Mouse (Mus musculus) MEL (cell line): ENCODE results near the gene Gcnt3. TPM values are rescaled to one million over a fixed set of nuclear protein-coding genes. Genes with fewer than 3 reads are reported as not detected.

Experiments
- DNase-seq: peaks from one replicate; pipeline ENCODE4 v3.0.0; 2011; ENCODE audit warnings: low read depth, low spot score
- H3K27ac ChIP-seq: 2 replicates; pipeline ENCODE4 v1.5.1; 2012; ENCODE audit warnings: low read depth, mild to moderate bottlenecking, control low read depth, low read length, moderate library complexity; ENCODE audit not compliant: control insufficient read depth
- H3K27me3 ChIP-seq, 2 experiments: fragments of 150-350 bp in 1 of 2; sonication (generic) in 1 of 2; 2 replicates each; pipeline ENCODE4 v1.6.1; 2012; ENCODE audit warnings: low read length in 2 of 2, mild to moderate bottlenecking in 2 of 2, improper control_type of control experiment in 1 of 2, moderate library complexity in 1 of 2; ENCODE audit not compliant: insufficient read depth in 2 of 2, control insufficient read depth in 1 of 2
- H3K36me3 ChIP-seq, 2 experiments: 2 replicates each; pipeline ENCODE4 v1.6.1; 2012 to 2014; ENCODE audit warnings: low read length in 2 of 2, improper control_type of control experiment in 1 of 2, inconsistent platforms in 1 of 2, mild to moderate bottlenecking in 1 of 2; ENCODE audit not compliant: insufficient read depth in 2 of 2, control insufficient read depth in 1 of 2
- H3K4me1 ChIP-seq, 2 experiments: fragments of 150-350 bp in 1 of 2; sonication (generic) in 1 of 2; 2 replicates each; pipeline ENCODE4 v1.6.1; 2012; ENCODE audit warnings: low read length in 2 of 2, improper control_type of control experiment in 1 of 2, mild to moderate bottlenecking in 1 of 2; ENCODE audit not compliant: insufficient read depth in 2 of 2, control insufficient read depth in 1 of 2
- H3K4me3 ChIP-seq, 2 experiments: fragments of 150-350 bp in 1 of 2; sonication (generic) in 1 of 2; 2 replicates each; pipeline ENCODE4 v1.5.1; 2012; ENCODE audit warnings: low read depth in 2 of 2, low read length in 2 of 2, mild to moderate bottlenecking in 2 of 2, moderate library complexity in 2 of 2, control low read depth in 1 of 2, improper control_type of control experiment in 1 of 2; ENCODE audit not compliant: control insufficient read depth in 1 of 2, insufficient read depth in 1 of 2
- H3K79me2 ChIP-seq: 2 replicates; pipeline ENCODE4 v1.6.1; 2012; ENCODE audit warnings: mild to moderate bottlenecking, low read length, moderate library complexity; ENCODE audit not compliant: control insufficient read depth, poor library complexity, insufficient read depth
- H3K9ac ChIP-seq: 2 replicates; pipeline ENCODE4 v1.6.1; 2012; ENCODE audit warnings: low read depth, mild to moderate bottlenecking, control low read depth, low read length, moderate library complexity; ENCODE audit not compliant: control insufficient read depth, poor library complexity, severe bottlenecking
- H3K9me3 ChIP-seq: fragments of 150-350 bp; sonication (generic); replicated peaks from 2 replicates; pipeline ENCODE4 v1.6.1; 2012; ENCODE audit warnings: mild to moderate bottlenecking, low read length, improper control_type of control experiment, moderate library complexity; ENCODE audit not compliant: insufficient read depth
- BHLHE40 ChIP-seq: IDR thresholded peaks from 2 replicates; pipeline ENCODE4 v1.6.1; 2012; ENCODE audit warnings: low read depth, mild to moderate bottlenecking, inconsistent platforms, low read length, improper control_type of control experiment, borderline replicate concordance
- CHD1 ChIP-seq: IDR thresholded peaks from 2 replicates; pipeline ENCODE4 v1.6.1; 2012; ENCODE audit warnings: low read depth, mild to moderate bottlenecking, inconsistent platforms, low read length, improper control_type of control experiment
- E2F4 ChIP-seq: IDR thresholded peaks from 2 replicates; pipeline ENCODE4 v1.6.1; 2011; ENCODE audit warnings: low read depth, low read length, improper control_type of control experiment, borderline replicate concordance
- EP300 ChIP-seq, 2 experiments: IDR thresholded peaks; 2 replicates each; pipeline ENCODE4 v1.6.1; 2011; ENCODE audit warnings: improper control_type of control experiment in 2 of 2, low read length in 2 of 2, low read depth in 1 of 2, mild to moderate bottlenecking in 1 of 2
- ETS1 ChIP-seq: IDR thresholded peaks from 2 replicates; pipeline ENCODE4 v1.6.1; 2012; ENCODE audit warnings: low read depth, mild to moderate bottlenecking, inconsistent platforms, low read length, improper control_type of control experiment, moderate library complexity
- JUND ChIP-seq: IDR thresholded peaks from 2 replicates; pipeline ENCODE4 v1.6.1; 2011; ENCODE audit warnings: low read depth, mild to moderate bottlenecking, improper control_type of control experiment, low read length
- MAFK ChIP-seq: IDR thresholded peaks from 2 replicates; pipeline ENCODE4 v1.6.1; 2011; ENCODE audit warnings: low read depth, mild to moderate bottlenecking, low read length, improper control_type of control experiment, borderline replicate concordance
- MAX ChIP-seq: IDR thresholded peaks from 2 replicates; pipeline ENCODE4 v1.6.1; 2011; ENCODE audit warnings: low read length, improper control_type of control experiment
- MEF2A ChIP-seq: IDR thresholded peaks from 2 replicates; pipeline ENCODE4 v1.6.1; 2014; ENCODE audit warnings: low read depth, mild to moderate bottlenecking, inconsistent platforms, low read length, improper control_type of control experiment; ENCODE audit not compliant: poor library complexity, insufficient replicate concordance, severe bottlenecking; ENCODE audit errors: extremely low read depth
- MXI1 ChIP-seq: IDR thresholded peaks from 2 replicates; pipeline ENCODE4 v1.6.1; 2011; ENCODE audit warnings: mild to moderate bottlenecking, low read depth, low read length, improper control_type of control experiment
- MYB ChIP-seq: IDR thresholded peaks from 2 replicates; pipeline ENCODE4 v1.6.1; 2011; ENCODE audit warnings: mild to moderate bottlenecking, low read depth, low read length, improper control_type of control experiment
- NELFE ChIP-seq: IDR thresholded peaks from 2 replicates; pipeline ENCODE4 v1.6.1; 2011; ENCODE audit warnings: low read depth, low read length, improper control_type of control experiment
- NRF1 ChIP-seq: IDR thresholded peaks from 2 replicates; pipeline ENCODE4 v1.6.1; 2014; ENCODE audit warnings: low read depth, mild to moderate bottlenecking, inconsistent platforms, low read length, improper control_type of control experiment, moderate library complexity; ENCODE audit not compliant: poor library complexity, insufficient read depth, severe bottlenecking
- POLR2AphosphoS2 ChIP-seq: IDR thresholded peaks from 2 replicates; pipeline ENCODE4 v1.6.1; 2011; ENCODE audit warnings: low read length, improper control_type of control experiment
- RCOR1 ChIP-seq: IDR thresholded peaks from 2 replicates; pipeline ENCODE4 v1.6.1; 2012; ENCODE audit warnings: low read depth, mild to moderate bottlenecking, inconsistent platforms, low read length, improper control_type of control experiment
- SMC3 ChIP-seq: IDR thresholded peaks from 2 replicates; pipeline ENCODE4 v1.6.1; 2011; ENCODE audit warnings: low read depth, low read length, improper control_type of control experiment
- TAL1 ChIP-seq: IDR thresholded peaks from 2 replicates; pipeline ENCODE4 v1.6.1; 2012; ENCODE audit warnings: mild to moderate bottlenecking, inconsistent platforms, low read length, moderate library complexity, mixed read lengths
- UBTF ChIP-seq: IDR thresholded peaks from 2 replicates; pipeline ENCODE4 v1.6.1; 2012; ENCODE audit warnings: low read depth, mild to moderate bottlenecking, inconsistent platforms, low read length, improper control_type of control experiment, moderate library complexity, borderline replicate concordance; ENCODE audit not compliant: insufficient read depth
- USF1 ChIP-seq: IDR thresholded peaks from 2 replicates; pipeline ENCODE4 v1.6.1; 2014; ENCODE audit warnings: low read depth, mild to moderate bottlenecking, inconsistent platforms, low read length, improper control_type of control experiment, moderate library complexity
- ZMIZ1 ChIP-seq: IDR thresholded peaks from 2 replicates; pipeline ENCODE4 v1.6.1; 2012; ENCODE audit warnings: low read depth, mild to moderate bottlenecking, inconsistent platforms, low read length, improper control_type of control experiment, moderate library complexity
- ZNF384 ChIP-seq: IDR thresholded peaks from 2 replicates; pipeline ENCODE4 v1.6.1; 2012; ENCODE audit warnings: low read depth, mild to moderate bottlenecking, inconsistent platforms, low read length, improper control_type of control experiment
- polyA plus RNA-seq, 2 experiments: library from polyadenylated mRNA; stranded (reverse) in 1 of 2; unstranded in 1 of 2; fragments of >175 nt in 1 of 2; fragments of >200 nt in 1 of 2; gene quantifications; 2 replicates each; pipeline versions ENCODE4 v1.2.1 to v1.2.4; 2012; ENCODE audit warnings: low replicate concordance in 2 of 2, low read depth in 1 of 2; ENCODE audit not compliant: insufficient read length in 2 of 2, insufficient read depth in 1 of 2, missing spikeins in 1 of 2
- total RNA-seq: library from RNA; depleted of rRNA; stranded (reverse); fragments of 300-350 nt; gene quantifications from 2 replicates; pipeline ENCODE4 v1.2.3, GENCODE M21; 2012

Gene Gcnt3
- total and polyA plus RNA-seq, 3 experiments = not detected

GRCm38 (mm10) chr9:70039597-70040385 is 1.9 kb upstream of the Gcnt3 start (continued):
- no peak for TF ChIP-seq BHLHE40

GRCm38 (mm10) chr9:70036646-70037045 is 1.2 kb downstream of the Gcnt3 start:
- no peaks in the 10 kb centered on the region for H3K9me3 ChIP-seq
- no peaks in the 10 kb centered on the region for H3K36me3 ChIP-seq
- H3K27ac ChIP-seq = no peak overlapping the region
- no peak for TF ChIP-seq MYB
- no peak for TF ChIP-seq ZMIZ1
- no peak for TF ChIP-seq MAX
- TF ChIP-seq BHLHE40 = no peak
- TF ChIP-seq NELFE = no peak
- TF ChIP-seq POLR2AphosphoS2 = no peak
- no peak for TF ChIP-seq USF1
- TF ChIP-seq MAFK = no peak
- no peak for TF ChIP-seq E2F4
- TF ChIP-seq ZNF384 = no peak
- TF ChIP-seq MEF2A = no peak
- no peak for TF ChIP-seq EP300 (IDR thresholded peaks at IDR 0.05; ENCODE audit: low read depth in 1 of 2, low read length in 2 of 2)
- TF ChIP-seq NRF1 = no peak
- TF ChIP-seq ETS1 = no peak
- TF ChIP-seq SMC3 = no peak
- TF ChIP-seq, all 39 proteins: peak for 0
- Histone ChIP-seq H3K9ac (no peak overlapping the region), H3K4me3 (no peak overlapping the region), H3K79me2 (no peaks in the 10 kb centered on the region), H3K27me3 (peaks cover 0 to 1% of the 10 kb centered on the region in 2 experiments; a peak in 3 of 4 replicates), H3K4me1 (no peaks in the 10 kb centered on the region)
- no peak for DNase-seq

GRCm38 (mm10) chr9:70034702-70035101 is 3.2 kb downstream of the Gcnt3 start:
- no peaks in the 10 kb centered on the region for H3K36me3 ChIP-seq
- H3K79me2 ChIP-seq = no peaks in the 10 kb centered on the region
- no peak overlapping the region for H3K9ac ChIP-seq
- no peaks in the 10 kb centered on the region for H3K4me1 ChIP-seq
- no peak for DNase-seq
- H3K27ac ChIP-seq = no peak overlapping the region
- no peak for TF ChIP-seq MAFK
- TF ChIP-seq UBTF = no peak
- no peak for TF ChIP-seq RCOR1
- no peak for TF ChIP-seq BHLHE40
- no peak for TF ChIP-seq JUND
- no peak for TF ChIP-seq MXI1
- TF ChIP-seq TAL1 = no peak
- no peak for TF ChIP-seq CHD1
- TF ChIP-seq E2F4 = no peak
- H3K9me3 ChIP-seq = no peaks in the 10 kb centered on the region
- H3K4me3 ChIP-seq = no peak overlapping the region
- peaks cover 0 to 1% of the 10 kb centered on the region in 2 experiments; a peak in 3 of 4 replicates for H3K27me3 ChIP-seq
